Mouse (Mus musculus): ENCODE data around the gene Oit3. TPM values are rescaled to one million over a fixed set of nuclear protein-coding genes. Genes with fewer than 3 reads are reported as not detected.

Oit3 gene
- polyA plus RNA-seq, 1 experiment from 2014 or later = 4.1 TPM

- peaks cover 4% of the 10 kb centered on the region; the same call in 1 of the 2 replicates for H3K36me3 ChIP-seq
- H3K4me2 ChIP-seq = no peak overlapping the region
- 93% methylated on average over 15 of the region's 15 CpGs for WGBS
- ATAC-seq (replicated peaks; ENCODE audit: insufficient number of reproducible peaks, insufficient read depth, low FRiP score, low read depth) = no peak
- H3K4me1 ChIP-seq (replicated peaks) = peaks cover 2% of the 10 kb centered on the region
- H3K9me3 ChIP-seq (replicated peaks) = no peaks in the 10 kb centered on the region
- no peak overlapping the region for H3K9ac ChIP-seq
- no peaks in the 10 kb centered on the region for H3K27me3 ChIP-seq
- H3K4me3 ChIP-seq = no peak overlapping the region
- H3K27ac ChIP-seq = no peak overlapping the region
Observed at GRCm38 (mm10) chr10:59454631-59455030, 13.1 kb upstream of the Oit3 start.

- peaks cover 9% of the 10 kb centered on the region for H3K4me1 ChIP-seq (replicated peaks)
- H3K4me3 ChIP-seq = no peak overlapping the region
- ATAC-seq (replicated peaks; ENCODE audit: insufficient number of reproducible peaks, insufficient read depth, low FRiP score, low read depth) = peak; percentile 68; the same call in 1 of the 2 replicates
- 33% methylated on average over 5 of the region's 5 CpGs for WGBS
- H3K9ac ChIP-seq = no peak overlapping the region
- H3K27ac ChIP-seq = peak overlapping the region; percentile 23; the same call in 1 of the 2 replicates
- peaks cover 4% of the 10 kb centered on the region; the same call in 1 of the 2 replicates for H3K36me3 ChIP-seq
- H3K4me2 ChIP-seq = no peak overlapping the region
- H3K27me3 ChIP-seq = no peaks in the 10 kb centered on the region
- H3K9me3 ChIP-seq (replicated peaks) = no peaks in the 10 kb centered on the region
Observed at GRCm38 (mm10) chr10:59451839-59452238, 10.3 kb upstream of the Oit3 start.

- H3K9ac ChIP-seq = no peak overlapping the region
- no peak for ATAC-seq (replicated peaks; ENCODE audit: insufficient number of reproducible peaks, insufficient read depth, low FRiP score, low read depth)
- no peaks in the 10 kb centered on the region; the same call in 1 of the 2 replicates for H3K36me3 ChIP-seq
- H3K4me2 ChIP-seq = no peak overlapping the region
- H3K27me3 ChIP-seq = no peaks in the 10 kb centered on the region
- H3K27ac ChIP-seq = peak overlapping the region; percentile 72; the same call in 1 of the 2 replicates
- peaks cover 36% of the 10 kb centered on the region for H3K4me1 ChIP-seq (replicated peaks)
- WGBS = 33% methylated on average over 9 of the region's 9 CpGs
- no peaks in the 10 kb centered on the region for H3K9me3 ChIP-seq (replicated peaks)
- no peak overlapping the region for H3K4me3 ChIP-seq
Observed at GRCm38 (mm10) chr10:59447546-59447945, 6.0 kb upstream of the Oit3 start.

GRCm38 (mm10) chr10:59446911-59447437 is 5.4 kb upstream of the Oit3 start:
- peaks cover 37% of the 10 kb centered on the region for H3K4me1 ChIP-seq (replicated peaks)
- no peak overlapping the region for H3K4me3 ChIP-seq
- WGBS = 72% methylated on average over 10 of the region's 10 CpGs
- H3K4me2 ChIP-seq = no peak overlapping the region
- ATAC-seq (replicated peaks; ENCODE audit: insufficient number of reproducible peaks, insufficient read depth, low FRiP score, low read depth) = no peak
- no peaks in the 10 kb centered on the region for H3K27me3 ChIP-seq
- no peak overlapping the region for H3K9ac ChIP-seq
- H3K9me3 ChIP-seq (replicated peaks) = no peaks in the 10 kb centered on the region
- H3K36me3 ChIP-seq = no peaks in the 10 kb centered on the region; the same call in 1 of the 2 replicates
- peak overlapping the region; percentile 72; the same call in 1 of the 2 replicates for H3K27ac ChIP-seq

GRCm38 (mm10) chr10:59444635-59445034 is 3.1 kb upstream of the Oit3 start:
- H3K4me1 ChIP-seq (replicated peaks) = peaks cover 45% of the 10 kb centered on the region
- H3K4me2 ChIP-seq = no peak overlapping the region
- no peaks in the 10 kb centered on the region; the same call in 1 of the 2 replicates for H3K36me3 ChIP-seq
- WGBS = 44% methylated on average over 8 of the region's 8 CpGs
- no peak overlapping the region for H3K9ac ChIP-seq
- ATAC-seq (replicated peaks; ENCODE audit: insufficient number of reproducible peaks, insufficient read depth, low FRiP score, low read depth) = no peak
- H3K27me3 ChIP-seq = no peaks in the 10 kb centered on the region
- no peak overlapping the region for H3K4me3 ChIP-seq
- H3K9me3 ChIP-seq (replicated peaks) = no peaks in the 10 kb centered on the region
- H3K27ac ChIP-seq = no peak overlapping the region

- no peak overlapping the region for H3K27ac ChIP-seq
- 74% methylated on average over 3 of the region's 3 CpGs for WGBS
- no peak for ATAC-seq (replicated peaks; ENCODE audit: insufficient number of reproducible peaks, insufficient read depth, low FRiP score, low read depth)
Observed at GRCm38 (mm10) chr10:59444106-59444505, 2.5 kb upstream of the Oit3 start.

GRCm38 (mm10) chr10:59443212-59443611 is 1.6 kb upstream of the Oit3 start:
- H3K9ac ChIP-seq = no peak overlapping the region
- peak overlapping the region; percentile 8; the same call in 1 of the 2 replicates for H3K4me2 ChIP-seq
- H3K4me1 ChIP-seq (replicated peaks) = peaks cover 51% of the 10 kb centered on the region
- H3K27me3 ChIP-seq = no peaks in the 10 kb centered on the region
- H3K27ac ChIP-seq = peak overlapping the region; percentile 52
- 7% methylated on average over 7 of the region's 7 CpGs for WGBS
- H3K4me3 ChIP-seq = no peak overlapping the region
- H3K9me3 ChIP-seq (replicated peaks) = no peaks in the 10 kb centered on the region
- no peaks in the 10 kb centered on the region for H3K36me3 ChIP-seq
- ATAC-seq (replicated peaks; ENCODE audit: insufficient number of reproducible peaks, insufficient read depth, low FRiP score, low read depth) = peak; percentile 65; the same call in 1 of the 2 replicates

More at GRCm38 (mm10) chr10:59444106-59444505, 2.5 kb upstream of the Oit3 start:
- Histone ChIP-seq H3K9ac (no peak overlapping the region), H3K9me3 (replicated peaks) (no peaks in the 10 kb centered on the region), H3K4me3 (no peak overlapping the region), H3K27me3 (no peaks in the 10 kb centered on the region), H3K4me2 (no peak overlapping the region), H3K4me1 (replicated peaks) (peaks cover 50% of the 10 kb centered on the region), H3K36me3 (no peaks in the 10 kb centered on the region; the same call in 1 of the 2 replicates)

GRCm38 (mm10) chr10:59440177-59440576 is 1.4 kb downstream of the Oit3 start:
- Histone ChIP-seq H3K36me3 (no peaks in the 10 kb centered on the region), H3K9me3 (replicated peaks) (no peaks in the 10 kb centered on the region), H3K9ac (no peak overlapping the region), H3K4me1 (replicated peaks) (peaks cover 42% of the 10 kb centered on the region), H3K4me2 (no peak overlapping the region), H3K27me3 (no peaks in the 10 kb centered on the region; the same call in 1 of the 2 replicates), H3K27ac (peak overlapping the region; percentile 28; the same call in 1 of the 2 replicates), H3K4me3 (no peak overlapping the region)
- ATAC-seq (replicated peaks; ENCODE audit: insufficient number of reproducible peaks, insufficient read depth, low FRiP score, low read depth) = no peak
- 32% methylated on average over 6 of the region's 6 CpGs for WGBS

- no peak overlapping the region for H3K4me3 ChIP-seq
- no peaks in the 10 kb centered on the region for H3K36me3 ChIP-seq
- 23% methylated on average over 5 of the region's 5 CpGs for WGBS
- H3K9ac ChIP-seq = no peak overlapping the region
- no peaks in the 10 kb centered on the region for H3K9me3 ChIP-seq (replicated peaks)
- H3K4me2 ChIP-seq = no peak overlapping the region
- no peak for ATAC-seq (replicated peaks; ENCODE audit: insufficient number of reproducible peaks, insufficient read depth, low FRiP score, low read depth)
- peaks cover 37% of the 10 kb centered on the region for H3K4me1 ChIP-seq (replicated peaks)
- H3K27me3 ChIP-seq = no peaks in the 10 kb centered on the region; the same call in 1 of the 2 replicates
- H3K27ac ChIP-seq = peak overlapping the region; percentile 28
Observed at GRCm38 (mm10) chr10:59439508-59439931, 2.1 kb downstream of the Oit3 start.

- Histone ChIP-seq H3K27me3 (no peaks in the 10 kb centered on the region; the same call in 1 of the 2 replicates), H3K4me2 (no peak overlapping the region), H3K4me1 (replicated peaks) (peaks cover 28% of the 10 kb centered on the region), H3K9ac (no peak overlapping the region), H3K27ac (no peak overlapping the region), H3K36me3 (no peaks in the 10 kb centered on the region), H3K4me3 (no peak overlapping the region), H3K9me3 (replicated peaks) (no peaks in the 10 kb centered on the region)
- WGBS = 93% methylated on average over 12 of the region's 12 CpGs
- no peak for ATAC-seq (replicated peaks; ENCODE audit: insufficient number of reproducible peaks, insufficient read depth, low FRiP score, low read depth)
Observed at GRCm38 (mm10) chr10:59438651-59439050, 2.9 kb downstream of the Oit3 start.

- no peak for ATAC-seq (replicated peaks; ENCODE audit: insufficient number of reproducible peaks, insufficient read depth, low FRiP score, low read depth)
- H3K9me3 ChIP-seq (replicated peaks) = no peaks in the 10 kb centered on the region
- H3K4me1 ChIP-seq (replicated peaks) = peaks cover 20% of the 10 kb centered on the region
- H3K4me2 ChIP-seq = no peak overlapping the region
- H3K9ac ChIP-seq = no peak overlapping the region
- H3K4me3 ChIP-seq = no peak overlapping the region
- 93% methylated on average over 18 of the region's 18 CpGs for WGBS
- no peak overlapping the region for H3K27ac ChIP-seq
- no peaks in the 10 kb centered on the region; the same call in 1 of the 2 replicates for H3K27me3 ChIP-seq
- no peaks in the 10 kb centered on the region for H3K36me3 ChIP-seq
Observed at GRCm38 (mm10) chr10:59435746-59436145, 5.8 kb downstream of the Oit3 start.

GRCm38 (mm10) chr10:59430701-59431218 is 10.8 kb downstream of the Oit3 start:
- ATAC-seq (replicated peaks; ENCODE audit: insufficient number of reproducible peaks, insufficient read depth, low FRiP score, low read depth) = peak; percentile 35
- no peaks in the 10 kb centered on the region for H3K9me3 ChIP-seq (replicated peaks)
- no peak overlapping the region for H3K4me2 ChIP-seq
- 9% methylated on average over 6 of the region's 6 CpGs for WGBS
- H3K27ac ChIP-seq = no peak overlapping the region
- H3K4me1 ChIP-seq (replicated peaks) = peaks cover 7% of the 10 kb centered on the region
- H3K9ac ChIP-seq = no peak overlapping the region
- H3K4me3 ChIP-seq = no peak overlapping the region
- H3K36me3 ChIP-seq = no peaks in the 10 kb centered on the region
- no peaks in the 10 kb centered on the region for H3K27me3 ChIP-seq
